Mouse (Mus musculus): Measurements from ENCODE around the gene St8sia4. TPM values are rescaled to one million over a fixed set of nuclear protein-coding genes. Genes with fewer than 3 reads are reported as not detected.
A peak's percentile ranks its signal among the peaks of the same experiment; 100 is the strongest.
"Not testable (repeated sequence)": the region's sequence is repeated elsewhere in the genome, so short reads cannot be mapped to it uniquely, and the experiment has no call there.

Gene St8sia4
- total RNA-seq, 2 experiments from 2014 or later: 4.9 to 6.5 TPM

DNA sequence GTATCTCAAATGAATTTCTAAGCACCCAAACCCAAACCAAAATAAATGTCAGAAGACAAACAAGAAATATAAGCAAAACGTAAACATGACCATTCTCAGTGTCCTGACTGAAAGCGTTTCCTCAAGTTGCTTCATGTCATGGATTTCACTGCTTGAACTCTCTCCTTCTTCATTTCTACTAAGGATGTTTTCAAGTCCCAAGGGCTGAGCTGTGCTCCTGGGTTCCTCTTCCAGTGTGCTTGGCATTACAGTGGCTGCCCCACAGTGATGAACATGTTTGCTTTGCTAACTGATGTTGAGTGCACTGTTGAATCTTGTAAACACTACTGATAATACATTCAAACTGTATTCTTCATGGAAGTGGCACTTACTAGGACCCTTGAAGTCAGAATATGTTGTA is 76.3 kb downstream of the St8sia4 start:
- DNase-seq: no peak

DNA sequence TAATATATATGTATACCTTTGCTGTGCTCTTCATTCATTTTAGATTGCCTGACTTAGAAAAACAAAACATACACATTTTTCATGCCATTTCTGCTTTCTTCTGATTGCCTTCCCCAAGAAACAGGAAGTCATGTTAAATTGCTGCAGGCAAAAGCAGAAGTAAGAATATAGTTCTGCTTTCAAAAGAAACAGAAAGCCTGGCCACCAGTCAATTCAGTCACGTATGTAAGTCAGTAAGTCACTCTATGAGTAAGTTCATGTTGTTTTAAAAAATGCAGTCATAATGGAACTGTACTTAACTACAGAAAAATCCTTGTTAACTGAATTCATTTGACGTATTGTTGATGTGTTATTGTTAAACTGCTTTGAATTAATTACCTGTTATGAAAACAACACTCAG is 77.3 kb downstream of the St8sia4 start:
- DNase-seq: peak; percentile 18

DNA sequence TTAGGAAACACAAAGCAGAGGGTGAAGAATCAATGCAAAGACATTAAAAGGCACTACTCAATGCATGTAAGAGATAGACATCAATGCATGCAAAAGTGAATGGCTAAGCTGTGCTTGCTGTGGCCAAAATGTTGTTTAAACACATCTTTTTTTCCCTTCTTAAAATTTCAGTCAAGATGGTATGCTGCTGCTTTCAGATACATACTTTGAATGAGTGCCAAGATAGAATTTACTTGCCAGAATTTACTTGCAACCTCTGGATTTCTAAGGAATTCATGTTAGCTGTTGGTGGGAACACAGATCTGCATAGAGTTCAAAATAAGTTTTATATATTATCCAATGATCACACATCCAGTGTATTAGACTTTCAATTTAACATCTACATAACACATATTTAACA is 77.9 kb downstream of the St8sia4 start:
- no peak for DNase-seq

DNA sequence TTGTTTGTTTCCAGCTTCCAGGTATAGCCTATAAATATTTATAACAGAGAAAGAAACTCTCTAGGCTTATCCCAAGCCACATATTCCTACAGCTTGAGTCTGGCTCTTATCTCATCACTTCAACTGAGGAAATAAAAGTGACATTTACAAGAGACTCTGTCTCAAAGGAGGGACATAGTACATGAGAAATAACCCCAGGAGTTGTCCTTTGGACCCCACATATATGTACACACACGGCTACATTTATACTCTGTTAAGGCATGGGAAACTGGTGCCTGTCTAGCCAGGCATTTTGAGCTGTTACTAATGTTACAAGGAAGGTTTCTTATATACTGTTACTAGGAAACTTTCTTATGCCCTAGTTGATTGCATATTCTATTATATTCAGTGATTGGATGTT is 84.1 kb downstream of the St8sia4 start:
- no peak for DNase-seq

DNA sequence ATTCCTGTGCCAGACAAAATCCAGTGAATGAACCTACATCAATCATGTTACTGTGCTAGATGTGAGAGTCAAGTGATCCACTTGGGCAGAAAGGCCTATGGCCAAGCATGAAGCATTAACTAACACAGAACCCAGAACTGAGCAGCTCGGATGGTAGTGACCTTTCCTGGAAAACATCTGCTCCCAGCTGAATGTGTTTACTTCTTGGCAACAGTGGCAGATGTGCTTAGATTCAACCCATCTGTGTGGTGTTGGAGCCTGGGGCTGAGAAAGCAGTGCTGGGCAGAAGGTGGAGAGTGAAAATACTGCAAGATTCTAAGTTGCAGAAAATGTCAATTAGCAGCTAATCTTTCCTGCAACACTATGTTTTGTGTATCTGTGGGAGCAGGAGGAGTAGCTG is 85.1 kb downstream of the St8sia4 start:
- no peak for DNase-seq

DNA sequence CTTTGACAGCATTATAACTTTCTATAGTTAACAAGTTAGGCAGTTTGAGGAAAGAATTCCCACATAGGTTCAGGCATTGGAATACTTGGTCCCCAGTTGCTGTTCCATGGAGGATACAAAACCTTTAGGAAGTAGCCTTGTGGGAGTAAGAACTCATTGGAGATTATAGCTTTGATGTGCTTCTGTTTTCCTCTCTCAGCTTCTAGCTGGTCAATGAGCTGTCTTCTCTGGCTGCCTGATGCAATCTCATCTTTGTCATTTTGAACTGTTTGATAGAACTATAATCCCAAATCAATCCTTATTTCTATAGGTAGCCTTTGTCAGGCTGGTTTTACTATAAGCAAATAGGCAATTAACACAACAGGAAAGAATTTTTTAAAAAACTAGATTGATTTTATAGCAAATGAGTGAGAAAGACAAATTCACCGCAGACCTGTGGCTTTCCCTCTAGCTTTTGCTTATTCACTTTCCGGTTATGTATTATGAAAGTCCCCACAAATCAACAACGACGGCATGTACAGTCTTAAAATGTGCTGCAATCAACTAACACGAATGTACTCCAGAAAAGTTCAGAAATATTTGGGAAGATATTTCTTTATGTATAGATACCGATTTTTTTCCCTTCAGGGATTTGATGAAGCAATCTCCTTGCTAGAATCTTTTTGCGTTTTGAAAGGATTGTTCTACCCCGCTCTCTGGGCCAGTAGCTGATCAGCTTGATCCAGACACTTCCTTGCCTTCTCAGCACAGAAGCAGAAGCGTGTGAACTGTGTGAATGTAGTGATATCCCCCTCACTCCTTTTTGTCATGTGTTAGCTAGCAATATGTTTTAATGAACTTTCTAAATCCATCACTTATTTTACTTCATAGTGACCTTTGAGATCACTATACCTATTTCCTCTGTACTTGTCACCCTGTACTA is 94.5 kb downstream of the St8sia4 start:
- DNase-seq: no peak

DNA sequence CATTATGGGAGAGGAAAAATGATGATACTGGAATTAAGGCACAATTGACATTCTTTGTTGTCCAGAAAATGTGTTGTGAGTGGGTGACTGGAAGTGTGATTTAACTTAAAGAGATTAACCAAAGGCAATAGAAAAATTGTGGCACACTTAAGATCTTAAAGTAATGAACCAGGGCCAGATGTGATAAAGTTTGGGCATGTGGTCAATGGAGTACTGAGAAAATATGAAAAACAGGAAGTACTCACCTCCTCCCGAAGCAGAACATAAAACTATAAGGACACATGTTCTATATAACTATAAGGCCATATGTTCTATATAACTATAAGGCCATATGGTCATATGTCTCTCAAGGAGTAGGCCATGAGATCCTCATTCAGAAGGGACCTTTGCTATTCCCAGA is 96.3 kb downstream of the St8sia4 start:
- no peak for DNase-seq

DNA sequence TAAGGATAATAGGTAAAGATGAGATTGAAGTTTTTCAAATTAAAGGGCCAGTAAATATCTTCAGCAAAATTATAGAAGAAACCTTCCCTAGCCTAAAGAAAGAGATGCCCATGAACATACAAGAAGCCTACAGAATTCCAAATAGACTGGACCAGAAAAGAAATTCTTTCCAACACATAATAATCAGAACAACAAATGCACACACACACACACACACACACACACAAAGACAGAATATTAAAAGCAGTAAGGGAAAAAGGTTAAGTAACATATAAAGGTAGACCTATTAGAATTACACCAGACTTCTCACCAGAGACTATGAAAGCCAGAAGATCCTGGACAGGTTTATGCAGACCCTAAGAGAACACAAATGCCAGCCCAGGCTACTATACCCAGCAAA is 112.8 kb downstream of the St8sia4 start:
- not testable (repeated sequence) for DNase-seq

DNA sequence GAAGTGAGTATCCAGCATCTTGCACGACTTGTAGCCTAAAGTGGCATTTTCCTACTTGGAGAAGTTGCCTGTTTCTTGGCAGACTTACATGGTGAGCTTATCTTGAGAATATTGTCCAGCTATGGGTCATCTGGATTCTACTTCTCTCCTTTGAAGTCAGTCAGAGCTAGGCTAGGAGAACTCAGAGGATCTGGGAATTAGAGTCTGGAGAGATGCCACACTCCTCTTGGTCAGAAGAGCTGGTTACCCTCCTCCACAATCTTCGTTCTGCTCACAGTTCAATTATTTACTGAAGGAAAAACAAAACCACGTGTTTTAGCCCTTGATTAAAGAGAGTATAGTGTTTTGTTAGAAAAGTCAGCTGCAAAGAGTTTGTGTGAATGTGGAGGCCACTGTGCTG is 125.9 kb downstream of the St8sia4 start:
- no peak for DNase-seq

Data from heart, postnatal 4 days (tissue).